Mouse (Mus musculus): ENCODE results near the gene Fbxo6.

DNA sequence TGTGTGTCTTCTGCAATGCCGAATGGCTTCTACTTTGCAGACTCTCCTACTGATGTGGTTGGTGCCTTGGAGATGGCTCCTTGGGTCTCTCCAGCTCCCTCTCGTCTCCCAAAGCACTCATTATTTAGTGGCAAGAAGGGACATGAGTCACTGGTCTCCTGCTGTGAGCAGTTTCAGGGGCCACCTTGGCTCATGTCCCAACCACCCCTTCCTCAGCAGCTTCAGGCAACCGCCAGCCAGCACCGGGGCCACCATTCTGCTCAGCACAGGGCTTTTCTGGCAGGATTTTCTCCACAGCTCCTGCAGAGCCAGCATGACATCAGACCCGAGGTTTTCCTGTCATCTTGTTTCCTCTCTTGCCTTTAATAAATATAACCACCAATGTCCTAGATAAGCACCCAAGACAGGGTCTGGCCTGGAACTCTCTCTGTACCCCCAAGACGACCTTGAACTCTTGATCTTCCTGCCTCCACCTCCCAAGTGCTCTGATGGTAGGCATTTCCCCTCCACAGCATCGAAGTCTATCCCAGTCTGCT, 43.3 kb downstream of the Fbxo6 start:
- TF ChIP-seq CTCF (IDR thresholded peaks at IDR 0.05; ENCODE audit: control insufficient read depth, insufficient read depth, insufficient read length), result no peak
- no peak for TF ChIP-seq MAX (IDR thresholded peaks at IDR 0.05)
- no peak for TF ChIP-seq USF1 (IDR thresholded peaks at IDR 0.05; ENCODE audit: low read depth)
